Mouse (Mus musculus) cerebellum, adult 2 months (tissue): ENCODE measurements around the gene Pik3r5.

Experiments used
- CTCF ChIP-seq: fragments of 200-500 bp; IDR thresholded peaks from 2 replicates; pipeline ENCODE4 v1.5.1; 2011; ENCODE audit warnings: low read depth, mild to moderate bottlenecking, control low read depth, low read length, moderate library complexity, borderline replicate concordance; ENCODE audit not compliant: insufficient read depth
- POLR2A ChIP-seq: fragments of 200-500 bp; IDR thresholded peaks from 2 replicates; pipeline ENCODE4 v1.6.1; 2011; ENCODE audit warnings: low read length, control low read depth, borderline replicate concordance; ENCODE audit not compliant: insufficient read depth

GRCm38 (mm10) chr11:68493760-68494159, 61.8 kb downstream of the Pik3r5 start:
- TF ChIP-seq CTCF: no peak
- no peak for TF ChIP-seq POLR2A
